Mouse (Mus musculus): ENCODE results near the gene Enthd1. TPM values are rescaled to one million over a fixed set of nuclear protein-coding genes. Genes with fewer than 3 reads are reported as not detected.

Enthd1 gene
- polyA plus RNA-seq, 1 experiment from 2014 or later = not detected

DNA sequence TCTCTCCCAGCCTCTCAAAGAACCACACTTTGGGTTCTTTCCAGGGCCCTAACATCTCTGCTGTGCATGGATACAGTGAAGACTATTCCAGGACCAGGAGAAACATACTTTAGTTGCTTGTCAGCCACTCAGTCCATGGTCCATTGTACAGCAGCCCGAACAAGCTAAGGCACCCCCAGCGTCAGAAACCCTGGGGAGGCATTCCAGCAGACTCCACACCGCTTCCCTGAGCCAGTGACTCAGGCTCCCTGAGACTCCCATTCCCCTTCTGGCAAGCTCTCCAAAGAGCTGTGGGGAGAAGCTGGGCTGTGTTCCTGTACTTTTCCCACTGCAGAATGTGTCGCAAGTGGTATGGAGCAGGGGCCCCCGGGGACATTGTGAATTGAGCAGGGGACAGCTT, 128.0 kb downstream of the Enthd1 start:
- WGBS = 67% methylated on average over 5 of the region's 5 CpGs
- ATAC-seq (ENCODE audit: insufficient number of reproducible peaks, low FRiP score) = no peak
- Histone ChIP-seq H3K4me1 (replicated peaks) (peaks cover 14% of the 10 kb centered on the region), H3K4me2 (no peak overlapping the region), H3K9ac (no peak overlapping the region), H3K9me3 (replicated peaks) (no peaks in the 10 kb centered on the region), H3K4me3 (no peak overlapping the region), H3K36me3 (no peaks in the 10 kb centered on the region), H3K27ac (ENCODE audit: poor library complexity, severe bottlenecking) (no peak overlapping the region), H3K27me3 (replicated peaks) (peaks cover 42% of the 10 kb centered on the region)

DNA sequence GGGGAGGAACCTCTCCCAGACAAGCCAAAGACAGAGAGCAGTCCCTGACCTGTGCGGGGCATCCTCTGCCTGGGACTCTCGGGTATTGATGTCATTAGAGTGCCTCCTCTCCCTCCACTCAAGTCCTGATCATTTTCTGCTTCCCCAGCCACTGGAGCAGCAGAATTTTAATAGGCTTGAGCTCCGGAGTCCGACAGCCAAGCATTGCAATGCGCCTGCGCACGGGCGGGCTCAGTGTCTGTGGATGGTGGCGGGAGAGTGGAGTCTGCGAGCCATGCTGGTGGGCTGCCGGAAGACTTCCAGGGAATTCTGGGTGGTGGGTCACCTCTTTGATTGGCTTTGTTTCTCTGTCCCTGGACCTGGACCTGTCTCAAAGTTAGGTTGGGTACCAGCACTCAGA, 134.6 kb downstream of the Enthd1 start:
- H3K36me3 ChIP-seq = no peaks in the 10 kb centered on the region
- ATAC-seq (ENCODE audit: insufficient number of reproducible peaks, low FRiP score) = no peak
- H3K4me2 ChIP-seq = no peak overlapping the region
- H3K27ac ChIP-seq (ENCODE audit: poor library complexity, severe bottlenecking) = no peak overlapping the region
- no peak overlapping the region for H3K9ac ChIP-seq
- no peak overlapping the region for H3K4me3 ChIP-seq
- H3K4me1 ChIP-seq (replicated peaks) = no peaks in the 10 kb centered on the region
- H3K27me3 ChIP-seq (replicated peaks) = peaks cover 23% of the 10 kb centered on the region
- WGBS = 80% methylated on average over 11 of the region's 11 CpGs
- H3K9me3 ChIP-seq (replicated peaks) = no peaks in the 10 kb centered on the region

DNA sequence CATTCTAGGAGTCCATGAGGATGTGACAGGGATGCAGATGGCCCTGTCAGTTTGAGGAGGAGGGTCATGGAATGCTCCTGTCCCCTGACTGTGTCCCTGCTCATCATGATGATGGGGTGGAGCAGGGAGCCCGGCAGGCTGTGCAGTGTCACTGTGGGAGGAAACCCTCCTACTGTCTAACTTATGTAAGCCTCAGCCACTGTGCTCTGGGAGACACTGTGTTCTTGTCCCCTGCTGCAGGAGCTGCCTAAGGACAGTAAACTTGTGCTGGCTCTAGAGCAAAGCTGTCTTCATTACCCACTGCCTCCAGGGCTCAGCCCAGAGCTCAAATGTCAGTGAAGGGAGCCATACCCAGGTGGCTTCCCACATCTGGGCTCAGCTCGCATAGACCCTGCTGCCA, 146.8 kb downstream of the Enthd1 start:
- 62% methylated on average over 2 of the region's 2 CpGs for whole genome bisulfite sequencing
- no peaks in the 10 kb centered on the region for H3K9me3 ChIP-seq (replicated peaks)
- ATAC-seq (ENCODE audit: insufficient number of reproducible peaks, low FRiP score) = no peak

DNA sequence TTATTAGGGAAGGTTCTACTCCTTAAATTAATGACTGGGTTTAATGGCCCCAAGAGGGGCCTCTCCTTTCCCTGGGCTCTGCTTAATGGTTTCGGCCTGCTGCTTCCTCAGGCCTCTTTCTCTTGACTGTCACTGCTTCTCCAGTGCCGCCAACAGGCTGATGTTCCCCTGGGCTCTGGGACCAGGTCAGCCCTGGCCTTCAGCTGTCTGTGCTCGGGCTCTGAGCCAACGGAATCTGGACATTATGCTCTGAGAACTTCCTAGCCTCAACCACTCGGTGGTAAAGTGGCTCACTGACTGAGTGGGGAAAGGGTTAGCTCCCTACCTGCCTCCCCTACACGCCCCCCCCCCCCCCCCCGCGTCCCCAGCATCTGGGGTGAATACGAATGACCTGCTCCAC, 147.9 kb downstream of the Enthd1 start:
- Histone ChIP-seq H3K4me3 (no peak overlapping the region), H3K27me3 (replicated peaks) (peaks cover 17% of the 10 kb centered on the region), H3K4me1 (replicated peaks) (peaks cover 11% of the 10 kb centered on the region), H3K4me2 (no peak overlapping the region), H3K9ac (no peak overlapping the region), H3K27ac (ENCODE audit: poor library complexity, severe bottlenecking) (no peak overlapping the region), H3K9me3 (replicated peaks) (no peaks in the 10 kb centered on the region), H3K36me3 (no peaks in the 10 kb centered on the region)
- WGBS = 66% methylated on average over 9 of the region's 9 CpGs
- no peak for ATAC-seq (ENCODE audit: insufficient number of reproducible peaks, low FRiP score)

More for the DNA sequence above, 146.8 kb downstream of the Enthd1 start:
- Histone ChIP-seq H3K4me2 (no peak overlapping the region), H3K27me3 (replicated peaks) (peaks cover 17% of the 10 kb centered on the region), H3K27ac (ENCODE audit: poor library complexity, severe bottlenecking) (no peak overlapping the region), H3K4me3 (no peak overlapping the region), H3K36me3 (no peaks in the 10 kb centered on the region), H3K4me1 (replicated peaks) (peaks cover 14% of the 10 kb centered on the region), H3K9ac (no peak overlapping the region)

DNA sequence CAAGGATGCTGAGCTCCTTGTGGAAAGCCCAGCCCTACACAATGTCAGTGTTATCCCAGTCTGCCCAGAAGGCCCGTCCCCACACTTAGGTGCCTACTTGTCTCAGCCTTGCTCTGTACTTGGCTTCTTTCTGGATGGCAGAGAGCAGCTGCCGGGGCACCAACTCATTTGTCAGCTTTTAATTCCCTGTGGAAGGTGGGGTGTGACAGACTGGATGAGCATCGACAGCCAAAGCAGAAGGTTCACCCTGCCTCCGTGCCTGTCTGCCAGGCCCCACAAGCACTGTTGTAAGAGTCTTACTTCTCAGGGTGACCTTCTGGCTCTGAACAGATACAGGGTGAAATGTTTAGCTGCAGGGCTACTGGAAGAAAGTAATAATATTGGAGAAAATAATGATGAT, 149.8 kb downstream of the Enthd1 start:
- Histone ChIP-seq H3K4me2 (no peak overlapping the region), H3K27me3 (replicated peaks) (peaks cover 20% of the 10 kb centered on the region), H3K9me3 (replicated peaks) (no peaks in the 10 kb centered on the region), H3K4me3 (no peak overlapping the region), H3K9ac (no peak overlapping the region), H3K4me1 (replicated peaks) (peaks cover 14% of the 10 kb centered on the region), H3K36me3 (no peaks in the 10 kb centered on the region), H3K27ac (ENCODE audit: poor library complexity, severe bottlenecking) (no peak overlapping the region)
- ATAC-seq (ENCODE audit: insufficient number of reproducible peaks, low FRiP score) = no peak
- 74% methylated on average over 4 of the region's 4 CpGs for WGBS

DNA sequence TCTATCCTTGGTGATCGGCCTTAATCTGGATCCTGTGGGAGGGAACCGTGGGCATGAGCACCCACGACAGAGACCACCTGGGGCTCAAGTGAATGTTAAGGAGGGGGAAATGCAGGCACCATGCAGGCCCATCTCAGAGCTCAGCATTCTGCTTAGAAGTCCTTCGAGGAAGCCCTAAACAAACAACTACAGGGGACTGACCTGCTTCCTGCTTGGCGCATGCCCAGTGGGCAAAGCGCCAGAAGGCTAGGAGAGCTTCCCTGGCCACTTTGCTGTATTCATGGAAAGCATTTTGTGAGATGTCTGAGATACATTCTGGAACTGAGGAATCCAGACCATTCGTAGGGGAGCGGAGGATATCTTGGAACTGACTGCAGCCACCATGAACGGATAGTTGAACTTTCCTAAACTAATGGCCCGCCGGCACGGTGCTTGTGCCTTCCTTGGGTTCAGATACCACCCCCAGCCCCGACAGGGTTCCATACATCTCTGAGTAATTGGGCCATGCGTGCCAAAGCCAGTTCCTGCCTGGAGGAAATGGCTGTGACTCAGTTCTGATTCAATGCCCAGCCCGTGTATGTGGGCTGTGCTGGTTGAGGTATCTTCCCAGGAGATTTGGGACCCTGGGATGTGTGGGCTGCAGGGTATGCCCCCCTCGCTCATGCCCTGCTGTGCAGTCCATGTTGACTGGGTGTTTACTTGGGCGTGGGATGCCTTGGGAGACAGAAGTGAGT, 150.8 kb downstream of the Enthd1 start:
- 69% methylated on average over 17 of the region's 17 CpGs for WGBS
- peaks cover 19% of the 10 kb centered on the region for H3K4me1 ChIP-seq (replicated peaks)
- H3K4me3 ChIP-seq = no peak overlapping the region
- H3K27ac ChIP-seq (ENCODE audit: poor library complexity, severe bottlenecking) = no peak overlapping the region
- no peaks in the 10 kb centered on the region for H3K36me3 ChIP-seq
- ATAC-seq (ENCODE audit: insufficient number of reproducible peaks, low FRiP score) = peak; percentile 39; the same call in 1 of the 2 replicates
- no peak overlapping the region for H3K9ac ChIP-seq
- H3K9me3 ChIP-seq (replicated peaks) = no peaks in the 10 kb centered on the region
- no peak overlapping the region; the same call in 1 of the 2 replicates for H3K4me2 ChIP-seq
- H3K27me3 ChIP-seq (replicated peaks) = peaks cover 15% of the 10 kb centered on the region

DNA sequence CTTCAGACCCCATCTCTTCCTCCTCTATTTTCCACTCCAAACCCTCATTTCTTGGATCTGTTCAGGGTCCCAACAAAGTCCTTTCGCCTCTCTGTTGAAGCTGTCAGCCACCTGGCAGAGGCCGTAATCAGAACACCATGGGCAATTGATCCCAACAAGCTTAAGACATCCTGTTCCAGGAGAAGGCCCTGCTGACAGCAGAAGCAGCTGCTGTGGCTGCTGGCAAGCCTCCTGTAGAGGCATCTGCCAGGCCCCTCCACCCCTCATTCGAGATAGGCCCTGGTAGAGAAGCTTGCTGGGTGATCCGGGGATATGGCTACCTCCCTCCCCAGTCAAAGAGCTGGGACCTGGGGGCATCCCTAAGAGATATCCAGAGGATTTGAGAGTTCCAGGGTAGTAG, 151.9 kb downstream of the Enthd1 start:
- Histone ChIP-seq H3K27me3 (replicated peaks) (peaks cover 8% of the 10 kb centered on the region), H3K27ac (ENCODE audit: poor library complexity, severe bottlenecking) (no peak overlapping the region), H3K4me2 (no peak overlapping the region), H3K4me1 (replicated peaks) (peaks cover 29% of the 10 kb centered on the region), H3K36me3 (no peaks in the 10 kb centered on the region), H3K9me3 (replicated peaks) (no peaks in the 10 kb centered on the region), H3K9ac (no peak overlapping the region), H3K4me3 (no peak overlapping the region)
- ATAC-seq (ENCODE audit: insufficient number of reproducible peaks, low FRiP score) = no peak
- 68% methylated on average over 4 of the region's 4 CpGs for WGBS

DNA sequence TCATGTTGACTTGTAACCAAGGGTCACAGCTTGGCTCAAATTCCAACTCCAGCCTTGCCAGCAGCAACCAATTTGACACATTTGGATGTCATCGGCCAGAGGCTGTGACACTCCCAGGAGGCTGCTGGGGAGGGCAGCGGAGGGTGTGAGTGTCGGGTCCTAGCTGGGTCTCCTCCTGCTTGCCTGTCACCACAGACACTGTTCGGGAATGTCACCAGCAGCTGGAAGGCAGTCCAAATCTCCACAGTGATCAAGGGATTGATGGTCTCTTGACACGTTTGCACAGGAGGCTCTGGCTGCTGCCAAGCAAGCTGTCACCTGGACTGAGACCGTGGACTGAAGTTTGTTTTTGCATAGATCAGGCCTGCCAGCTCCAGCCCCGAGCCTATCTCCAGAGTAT, 154.3 kb downstream of the Enthd1 start:
- 39% methylated on average over 7 of the region's 7 CpGs for WGBS
- Histone ChIP-seq H3K9ac (no peak overlapping the region), H3K27ac (ENCODE audit: poor library complexity, severe bottlenecking) (no peak overlapping the region), H3K4me2 (no peak overlapping the region), H3K9me3 (replicated peaks) (no peaks in the 10 kb centered on the region), H3K27me3 (replicated peaks) (peaks cover 5% of the 10 kb centered on the region), H3K36me3 (no peaks in the 10 kb centered on the region), H3K4me3 (no peak overlapping the region), H3K4me1 (replicated peaks) (peaks cover 39% of the 10 kb centered on the region)
- ATAC-seq (ENCODE audit: insufficient number of reproducible peaks, low FRiP score) = no peak

DNA sequence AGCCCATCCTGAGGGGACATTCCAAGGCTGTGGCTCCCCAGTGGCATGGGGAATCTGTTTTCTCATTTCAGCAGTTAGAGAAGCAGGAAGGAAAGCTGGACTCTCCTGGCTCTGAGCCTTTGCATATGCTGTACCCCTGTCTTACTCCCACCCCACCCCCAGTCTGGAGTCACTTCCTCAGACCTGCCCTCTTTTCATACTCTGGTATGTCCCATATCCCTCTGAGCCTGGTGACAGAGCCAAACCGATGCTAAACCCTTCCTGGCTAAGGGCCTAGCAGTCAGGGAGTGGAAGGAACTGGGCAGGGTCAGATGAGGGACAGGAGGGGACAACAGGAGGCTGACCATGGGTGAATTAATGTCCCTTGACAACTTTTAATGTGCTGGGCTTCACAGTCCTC, 157.1 kb downstream of the Enthd1 start:
- ATAC-seq (ENCODE audit: insufficient number of reproducible peaks, low FRiP score) = peak; percentile 65; the same call in 1 of the 2 replicates

More for the DNA sequence above, 157.1 kb downstream of the Enthd1 start:
- 18% methylated on average over 1 of the region's 1 CpGs for WGBS
- H3K4me1 ChIP-seq (replicated peaks) = peaks cover 28% of the 10 kb centered on the region
- H3K9ac ChIP-seq = no peak overlapping the region
- H3K27me3 ChIP-seq (replicated peaks) = peaks cover 5% of the 10 kb centered on the region
- H3K4me2 ChIP-seq = no peak overlapping the region
- H3K36me3 ChIP-seq = no peaks in the 10 kb centered on the region
- H3K27ac ChIP-seq (ENCODE audit: poor library complexity, severe bottlenecking) = no peak overlapping the region
- H3K4me3 ChIP-seq = no peak overlapping the region
- H3K9me3 ChIP-seq (replicated peaks) = peaks cover 3% of the 10 kb centered on the region; the same call in 1 of the 2 replicates

Other genes starting within 250 kb of the Enthd1 start
- 11.2 and 12.0 TPM in 2 replicates for gene Grap2, start 7.4 kb upstream of the Enthd1 start, polyA plus RNA-seq (2016; fragmentation: Nextera tagmentation; extraction: Ambion mirVana)
- 0.08 and 0.20 TPM in 2 replicates for gene Fam83f, start 106.7 kb upstream of the Enthd1 start, polyA plus RNA-seq (2016; fragmentation: Nextera tagmentation; extraction: Ambion mirVana)
- 36.8 and 38.5 TPM in 2 replicates for gene Tnrc6b, start 146.2 kb upstream of the Enthd1 start, polyA plus RNA-seq (2016; fragmentation: Nextera tagmentation; extraction: Ambion mirVana)

All from heart, embryonic 12.5 days (tissue).